ENCODE assay signal across 17 mouse cellular contexts in the genomic region with DNA sequence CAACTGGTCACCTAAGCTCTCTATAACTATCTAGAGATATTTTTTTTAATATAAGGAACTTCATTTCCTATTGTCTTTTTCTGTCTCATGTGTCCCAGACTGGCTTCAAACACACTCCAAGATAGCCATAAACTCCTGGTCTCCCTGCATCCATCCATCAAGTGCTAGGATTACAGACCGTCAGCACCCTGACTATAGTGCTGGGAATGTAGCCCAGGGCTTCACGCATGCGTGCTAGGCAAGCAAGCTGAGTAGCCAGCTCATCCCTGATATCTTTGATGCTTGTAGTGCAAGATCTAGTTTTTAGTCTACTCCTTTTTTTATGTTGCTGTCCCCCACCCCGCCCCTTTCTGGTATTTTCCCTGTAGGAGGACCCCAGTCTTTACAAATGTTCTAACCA.
"Had no signal": no experiment of that assay in that cellular context is flagged by ENCODE, and none has a peak within 500 bp of the region (broad histone marks: within the 10 kb centered on the region; RNA-seq: fewer than 3 reads in every experiment).

No protein-coding gene starts in this region.

- H3K27ac ChIP-seq: lung, embryonic 15.5 days; macrophage; midbrain, embryonic 13.5 days; midbrain, embryonic 15.5 days; neural tube, embryonic 12.5 days; stomach, embryonic 15.5 days; stomach, postnatal 0 days had no signal

- H3K4me2 ChIP-seq: lung, embryonic 15.5 days; midbrain, embryonic 11.5 days; midbrain, embryonic 13.5 days; midbrain, embryonic 15.5 days; neural tube, embryonic 12.5 days; stomach, embryonic 15.5 days had no signal

- H3K9me3 ChIP-seq: lung, embryonic 15.5 days; megakaryocyte, embryonic 14.5 days; midbrain, embryonic 13.5 days; midbrain, embryonic 15.5 days; neural tube, embryonic 12.5 days; stomach, embryonic 15.5 days had no signal

- DNase-seq: liver, postnatal 0 days; lung, adult 2 months; lung, postnatal 14 days; lung, postnatal 36 days; right cerebral cortex, postnatal 14 days; thymus, adult 2 months; thymus, postnatal 25 days had no signal

- H3K4me3 ChIP-seq: lung, embryonic 15.5 days; megakaryocyte, embryonic 14.5 days; midbrain, embryonic 13.5 days; midbrain, embryonic 15.5 days; neural tube, embryonic 12.5 days; stomach, embryonic 15.5 days had no signal

- H3K4me1 ChIP-seq: lung, embryonic 15.5 days; megakaryocyte, embryonic 14.5 days; midbrain, embryonic 13.5 days; midbrain, embryonic 15.5 days; neural tube, embryonic 12.5 days; stomach, embryonic 15.5 days had no signal

- ATAC-seq: liver, postnatal 0 days; lung, postnatal 0 days; midbrain, embryonic 13.5 days; midbrain, embryonic 15.5 days had no signal

- H3K9ac ChIP-seq: liver, postnatal 0 days; lung, embryonic 15.5 days; midbrain, embryonic 13.5 days; midbrain, embryonic 15.5 days; neural tube, embryonic 12.5 days; stomach, embryonic 15.5 days had no signal

- H3K27me3 ChIP-seq: lung, embryonic 15.5 days; midbrain, embryonic 13.5 days; midbrain, embryonic 15.5 days; neural tube, embryonic 12.5 days; stomach, embryonic 15.5 days had no signal
